Mouse (Mus musculus) kidney, adult 11 months (tissue): ENCODE measurements around the gene Kcnd3.

Experiments used
- DNase-seq: peaks from one replicate; pipeline ENCODE4 v3.0.0; 2022

The Kcnd3 gene

GRCm38 (mm10) chr3:105451627-105452555 is at the start of gene Kcnd3:
Gene Kcnd3 (plus strand): TSS chr3:105452330.
- DNase-seq: peak; percentile 11

- DNase-seq: peak; percentile 40
Observed at GRCm38 (mm10) chr3:105402676-105403075, 49.5 kb upstream of the Kcnd3 start.

GRCm38 (mm10) chr3:105403410-105404076 is 48.6 kb upstream of the Kcnd3 start:
- no peak for DNase-seq

GRCm38 (mm10) chr3:105404077-105404446 is 48.1 kb upstream of the Kcnd3 start:
- DNase-seq: no peak

- DNase-seq: peak; percentile 11
Observed at GRCm38 (mm10) chr3:105405516-105405915, 46.6 kb upstream of the Kcnd3 start.

- peak; percentile 23 for DNase-seq
Observed at GRCm38 (mm10) chr3:105406036-105406435, 46.1 kb upstream of the Kcnd3 start.

GRCm38 (mm10) chr3:105408211-105408610 is 43.9 kb upstream of the Kcnd3 start:
- no peak for DNase-seq

- DNase-seq: no peak
Observed at GRCm38 (mm10) chr3:105410810-105411209, 41.3 kb upstream of the Kcnd3 start.

GRCm38 (mm10) chr3:105411776-105412175 is 40.4 kb upstream of the Kcnd3 start:
- DNase-seq: no peak

GRCm38 (mm10) chr3:105412229-105412628 is 39.9 kb upstream of the Kcnd3 start:
- DNase-seq: no peak

- DNase-seq: no peak
Observed at GRCm38 (mm10) chr3:105412681-105413080, 39.4 kb upstream of the Kcnd3 start.

- DNase-seq: no peak
Observed at GRCm38 (mm10) chr3:105418441-105418840, 33.7 kb upstream of the Kcnd3 start.

- DNase-seq: no peak
Observed at GRCm38 (mm10) chr3:105422391-105422790, 29.7 kb upstream of the Kcnd3 start.

- no peak for DNase-seq
Observed at GRCm38 (mm10) chr3:105423427-105423826, 28.7 kb upstream of the Kcnd3 start.

GRCm38 (mm10) chr3:105428586-105428985 is 23.5 kb upstream of the Kcnd3 start:
- no peak for DNase-seq

GRCm38 (mm10) chr3:105436383-105436782 is 15.7 kb upstream of the Kcnd3 start:
- DNase-seq: no peak

- no peak for DNase-seq
Observed at GRCm38 (mm10) chr3:105436971-105437370, 15.2 kb upstream of the Kcnd3 start.

GRCm38 (mm10) chr3:105440873-105441495 is 11.1 kb upstream of the Kcnd3 start:
- no peak for DNase-seq

GRCm38 (mm10) chr3:105450641-105451470 is 1.3 kb upstream of the Kcnd3 start:
- peak; percentile 18 for DNase-seq

GRCm38 (mm10) chr3:105452556-105453213 is 555 bp downstream of the Kcnd3 start:
- DNase-seq: peak; percentile 11

- DNase-seq: no peak
Observed at GRCm38 (mm10) chr3:105453214-105453950, 1.3 kb downstream of the Kcnd3 start.
